Mouse (Mus musculus) mesoderm, embryonic 11.5 days (tissue): ENCODE measurements around the gene Vdac2.

Experiments used
- DNase-seq: peaks from one replicate; pipeline ENCODE4 v3.0.0-alpha.2; 2012; ENCODE audit warnings: low read depth, low spot score

The Vdac2 gene

DNA sequence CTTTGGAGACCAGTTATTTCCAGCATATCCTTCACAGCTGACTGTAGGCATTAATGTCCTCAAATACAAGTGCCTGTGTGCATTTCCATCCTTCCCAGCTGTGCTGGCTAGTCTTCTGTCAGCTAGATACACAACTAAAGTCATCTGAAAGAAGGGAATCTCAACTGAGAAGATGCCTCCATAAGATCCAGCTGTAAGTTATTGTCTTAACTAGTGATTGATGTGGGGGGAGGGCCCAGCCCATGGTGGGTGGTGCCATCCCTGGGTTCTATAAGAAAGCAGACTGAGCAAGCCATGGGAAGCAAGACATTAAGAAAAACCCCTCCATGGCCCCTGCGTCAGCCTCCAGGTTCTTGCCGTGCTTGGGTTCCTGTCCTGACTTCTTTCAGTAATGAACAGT, at the start of gene Vdac2:
TSS of gene Vdac2 (plus strand) at position 301 of the 400 bp plus-strand sequence.
- DNase-seq: no peak

DNA sequence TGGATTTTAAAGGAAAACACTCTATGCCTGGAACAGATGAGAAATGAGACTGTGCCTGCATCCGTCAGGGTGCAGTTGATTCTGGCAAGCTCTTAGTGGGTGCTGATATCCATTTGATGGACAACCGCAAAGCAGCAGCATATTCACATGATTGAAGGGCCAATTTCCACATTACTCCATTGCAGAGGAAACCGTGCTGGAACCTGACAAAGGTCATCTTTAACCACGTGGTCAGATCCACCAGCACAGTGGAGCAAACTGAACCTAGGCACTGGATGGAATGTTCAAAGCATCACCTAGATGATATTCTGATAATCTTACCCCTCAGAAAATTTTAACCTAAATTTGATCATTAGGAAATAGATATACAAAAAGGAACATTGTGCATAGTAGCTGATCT, 48.8 kb upstream of the Vdac2 start:
- no peak for DNase-seq

DNA sequence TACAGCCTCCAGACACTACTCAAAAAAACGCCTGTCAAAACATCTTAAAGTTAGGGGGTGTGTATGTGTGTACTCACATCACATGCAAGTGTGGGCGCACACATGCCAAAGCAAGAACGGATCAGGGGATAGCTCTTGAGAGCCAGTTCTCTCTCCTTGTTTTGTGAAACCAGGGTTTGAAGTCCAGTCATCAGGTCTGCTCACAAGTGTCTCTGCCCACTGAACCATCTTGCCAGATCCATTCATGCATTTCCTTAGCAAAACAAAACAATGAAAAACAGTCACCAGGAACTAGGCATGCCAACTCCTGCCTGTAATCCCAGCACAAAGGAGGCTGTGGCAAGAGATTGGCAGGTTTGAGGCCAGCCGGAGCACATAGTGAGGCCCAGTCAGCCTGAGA, 38.5 kb upstream of the Vdac2 start:
- DNase-seq: no peak

DNA sequence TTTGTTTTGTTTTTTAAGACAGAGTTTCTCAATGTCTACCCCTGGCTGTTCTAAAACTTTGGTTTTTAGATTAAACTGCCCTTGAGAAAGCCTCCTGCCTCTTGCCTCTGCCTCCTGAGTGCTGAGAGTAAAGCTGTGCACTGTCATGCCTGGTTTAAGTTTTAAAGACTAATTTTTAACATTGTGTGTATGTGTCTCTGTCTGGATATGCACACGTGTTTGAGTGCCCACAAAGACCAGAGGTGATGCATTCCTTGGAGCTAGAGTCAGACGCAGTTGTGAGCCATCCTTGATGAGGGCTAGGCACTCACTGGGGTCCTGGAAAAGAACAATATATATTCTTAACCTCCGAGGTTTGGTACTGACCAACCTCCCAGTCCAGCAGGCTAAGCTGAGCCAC, 37.7 kb upstream of the Vdac2 start:
- DNase-seq: no peak

GRCm38 (mm10) chr14:21788121-21788520, 36.9 kb upstream of the Vdac2 start:
- no peak for DNase-seq

- DNase-seq: no peak
Observed at GRCm38 (mm10) chr14:21790585-21791251, 34.3 kb upstream of the Vdac2 start.

- no peak for DNase-seq
Observed at GRCm38 (mm10) chr14:21791722-21792121, 33.3 kb upstream of the Vdac2 start.

DNA sequence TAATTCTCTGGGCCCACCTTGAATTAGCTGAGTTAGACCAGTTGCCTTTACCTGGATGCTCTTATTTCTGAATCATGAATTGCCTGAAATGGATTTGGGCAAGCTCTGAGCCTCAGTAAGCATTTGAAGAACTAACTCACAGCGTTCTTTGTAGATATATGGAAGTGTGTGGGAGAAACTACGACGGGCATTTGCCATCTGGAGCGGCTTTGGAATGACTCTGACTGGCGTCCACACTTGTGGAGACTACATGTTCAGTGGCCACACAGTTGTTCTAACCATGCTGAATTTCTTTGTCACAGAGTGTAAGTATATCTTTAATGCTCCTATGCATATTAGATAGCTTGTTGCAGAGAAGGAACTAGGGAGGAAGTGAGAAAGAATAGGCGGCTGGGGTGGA, 32.8 kb upstream of the Vdac2 start:
- DNase-seq: no peak

DNA sequence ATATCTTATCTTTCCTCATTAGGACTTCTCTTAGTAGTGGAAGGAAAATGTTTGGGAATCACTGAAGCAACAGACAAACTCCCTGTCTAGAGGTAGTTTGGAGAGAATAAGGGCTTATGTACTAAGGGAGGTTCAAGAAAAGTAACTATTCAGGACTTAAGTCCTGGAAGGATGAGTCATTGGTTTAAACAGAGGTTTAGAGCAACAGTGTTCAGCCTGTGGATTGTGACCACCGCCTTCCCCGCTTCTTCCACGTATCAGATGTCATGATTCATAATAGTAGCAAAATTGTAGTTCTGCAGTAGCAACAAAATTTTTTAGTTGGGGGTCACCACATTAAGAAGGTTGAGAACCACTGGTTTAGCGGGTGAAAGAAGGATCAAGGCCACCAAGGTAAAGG, 24.4 kb upstream of the Vdac2 start:
- DNase-seq: no peak

DNA sequence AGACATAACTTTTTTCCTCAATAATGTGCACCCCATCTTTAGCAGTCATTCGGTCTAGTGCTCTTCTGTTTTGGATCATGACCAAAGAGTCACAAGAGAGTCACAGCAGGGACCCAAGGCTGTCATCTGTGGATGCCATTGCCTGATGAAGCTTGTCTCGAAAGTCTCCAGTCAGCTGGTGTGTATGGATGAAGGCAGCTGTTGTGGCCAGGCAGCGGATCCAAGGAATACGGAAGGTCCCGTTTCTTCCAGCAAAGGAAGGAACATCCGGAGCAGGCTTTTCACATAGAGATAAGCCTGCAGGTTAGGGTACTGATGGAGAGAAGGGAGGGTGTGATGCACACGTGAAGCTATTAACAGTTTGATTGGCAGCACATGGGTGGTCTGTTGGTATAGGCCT, 23.4 kb upstream of the Vdac2 start:
- DNase-seq: no peak

GRCm38 (mm10) chr14:21802543-21803206, 22.4 kb upstream of the Vdac2 start:
- DNase-seq: no peak

DNA sequence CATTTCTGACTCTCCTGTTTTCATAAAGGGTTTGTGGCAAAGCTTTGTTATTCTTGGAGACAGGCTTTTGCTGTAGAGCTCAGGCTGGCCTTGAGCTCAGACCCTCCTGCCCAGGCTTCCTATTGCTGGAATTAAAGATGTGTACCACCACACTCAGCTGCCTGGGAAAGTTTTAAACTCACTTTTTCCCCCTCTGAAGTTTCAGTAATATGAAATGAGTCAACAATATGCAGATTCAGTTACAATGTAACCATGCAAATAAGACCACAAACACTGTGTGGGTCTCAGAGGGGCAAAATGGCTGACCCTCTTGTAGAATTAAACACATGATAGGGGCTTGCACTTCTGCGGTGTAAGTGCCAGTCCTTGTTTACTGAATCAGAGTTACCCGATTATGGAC, 18.8 kb upstream of the Vdac2 start:
- DNase-seq: no peak

DNA sequence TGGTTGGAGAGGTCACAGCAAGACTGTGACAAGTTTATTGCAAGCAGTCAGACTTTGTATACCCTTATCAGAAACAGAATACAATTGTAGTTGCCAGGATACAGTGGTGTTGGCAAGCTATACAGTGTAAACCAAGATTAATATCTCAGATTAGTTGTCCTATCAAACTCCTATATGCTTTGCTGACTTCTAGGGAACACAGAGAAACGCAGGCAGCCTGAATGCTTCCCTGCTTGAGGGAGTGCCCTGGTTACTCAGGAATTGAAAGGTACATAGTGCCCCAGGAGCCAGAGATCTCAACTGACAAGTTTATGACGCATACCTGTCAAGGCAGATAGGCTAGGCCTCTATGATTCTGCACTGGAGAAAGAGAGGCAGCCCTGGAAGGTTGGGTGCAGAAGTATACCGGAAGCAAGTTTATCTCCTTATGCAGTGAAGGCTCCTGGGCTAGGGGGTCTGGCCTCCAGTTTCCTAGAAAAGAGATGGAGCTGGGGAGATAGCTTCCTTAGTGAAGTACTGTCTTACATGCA, 18.3 kb upstream of the Vdac2 start:
- DNase-seq: no peak

GRCm38 (mm10) chr14:21808208-21808922, 16.7 kb upstream of the Vdac2 start:
- no peak for DNase-seq

DNA sequence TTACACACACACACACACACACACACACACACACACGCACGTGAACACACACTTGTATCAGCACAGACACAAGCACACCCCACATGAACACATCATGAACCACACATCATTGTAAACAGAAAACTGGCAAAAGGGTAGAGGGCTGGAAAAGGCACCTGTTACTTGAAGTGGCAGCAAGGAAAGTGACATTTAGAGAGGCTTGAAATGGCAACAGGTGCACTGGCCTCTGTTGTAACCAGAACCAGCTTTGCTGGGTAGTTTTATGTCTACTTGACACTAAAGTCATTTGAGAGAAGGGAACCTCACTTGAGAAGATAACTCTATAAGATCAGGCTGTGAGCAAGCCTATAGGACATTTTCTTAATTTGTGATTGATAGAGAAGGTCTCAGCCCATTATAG, 15.6 kb upstream of the Vdac2 start:
- no peak for DNase-seq

DNA sequence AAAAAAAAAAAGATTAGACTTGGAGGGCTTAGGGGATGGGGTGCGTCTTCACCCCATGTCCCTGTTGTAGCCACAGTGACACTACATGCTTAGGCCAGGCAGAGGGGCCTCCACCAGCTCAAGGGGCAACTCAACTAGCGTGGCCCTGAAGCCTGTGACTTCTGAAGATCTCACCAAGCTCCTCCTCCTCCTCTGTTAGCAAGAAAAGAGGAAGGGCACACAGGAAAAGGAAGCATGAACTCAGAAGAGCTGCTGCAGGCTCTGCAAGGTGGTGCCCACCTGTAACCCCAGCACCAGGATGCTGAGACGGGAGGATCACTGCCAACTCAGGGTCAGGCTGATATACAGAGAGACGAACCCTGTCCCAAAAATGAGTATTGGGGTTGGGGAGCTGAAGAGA, 13.7 kb upstream of the Vdac2 start:
- DNase-seq: no peak

GRCm38 (mm10) chr14:21811744-21812393, 13.2 kb upstream of the Vdac2 start:
- no peak for DNase-seq

DNA sequence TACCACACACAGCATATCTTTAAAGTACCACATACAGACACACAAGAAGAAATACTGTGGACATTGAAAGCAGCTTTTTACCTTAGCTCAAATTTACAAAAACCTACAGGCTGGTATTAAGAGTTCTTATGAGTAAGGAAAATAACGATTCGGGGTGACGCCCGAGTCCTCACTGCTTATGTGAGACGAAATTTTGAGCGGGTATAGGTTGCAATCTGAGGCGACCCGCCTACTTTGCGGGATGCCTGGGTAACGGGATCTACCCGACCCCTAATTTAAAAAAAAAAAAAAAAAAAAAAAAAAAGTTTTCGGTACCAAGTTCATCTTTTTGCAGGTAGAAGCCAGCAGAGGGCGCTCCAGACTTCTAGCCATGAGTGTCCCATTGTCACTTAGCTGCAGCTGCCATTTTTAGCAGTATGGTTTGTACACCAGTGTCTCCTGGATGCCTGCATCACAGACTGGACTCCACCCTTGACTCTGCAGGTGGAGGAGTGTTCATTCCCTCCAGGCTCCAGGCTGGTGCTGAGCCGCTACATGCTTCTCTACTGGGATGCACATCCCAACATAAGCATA, 12.4 kb upstream of the Vdac2 start:
- DNase-seq: peak; percentile 68

GRCm38 (mm10) chr14:21813216-21813615, 11.8 kb upstream of the Vdac2 start:
- DNase-seq: no peak

GRCm38 (mm10) chr14:21813847-21814246, 11.2 kb upstream of the Vdac2 start:
- no peak for DNase-seq

GRCm38 (mm10) chr14:21814606-21815005, 10.4 kb upstream of the Vdac2 start:
- no peak for DNase-seq

GRCm38 (mm10) chr14:21816255-21816654, 8.8 kb upstream of the Vdac2 start:
- DNase-seq: no peak
